ENCODE assay signal across 27 mouse cellular contexts in the genomic region with DNA sequence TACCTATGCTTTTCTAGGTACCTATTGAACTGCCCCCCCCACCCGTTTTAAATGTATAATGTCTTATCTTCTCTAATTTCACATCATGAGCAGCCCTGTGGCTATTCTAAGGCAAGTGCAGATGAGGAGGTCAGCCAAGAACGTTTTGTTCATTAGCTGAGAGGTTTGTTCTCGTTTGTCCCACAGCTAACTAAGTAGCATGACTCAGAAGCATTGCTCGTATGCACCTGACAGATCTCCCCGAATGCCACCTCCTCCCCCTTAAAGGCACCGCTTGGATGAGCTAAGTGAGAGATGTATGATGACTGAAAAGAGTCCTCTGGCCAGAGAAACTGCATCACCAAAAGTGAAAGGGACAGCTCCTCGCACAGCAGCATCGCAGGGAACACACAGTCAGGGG.
DNase-seq lines count a peak whose midpoint lies in the region; TF ChIP-seq lines count a peak whose summit lies in the region.
"Had no signal": no experiment of that assay in that cellular context is flagged by ENCODE, and none has a peak within 500 bp of the region (broad histone marks: within the 10 kb centered on the region; RNA-seq: fewer than 3 reads in every experiment).

No protein-coding gene starts in this region.

- WGBS in heart, adult 2 months, result 39% methylated on average over 8 of the region's 8 CpGs
- WGBS in heart, embryonic 10.5 days, result 55% methylated on average over 8 of the region's 8 CpGs

- H3K27me3 ChIP-seq in heart, adult 2 months (ENCODE audit: control insufficient read depth, insufficient read depth, low read length), result no peaks in the 10 kb centered on the region
- no peaks in the 10 kb centered on the region for H3K27me3 ChIP-seq in heart, embryonic 10.5 days (ENCODE audit: insufficient read depth, poor library complexity, severe bottlenecking)
- H3K27me3 ChIP-seq: embryonic facial prominence, embryonic 13.5 days; forebrain, embryonic 12.5 days; limb, embryonic 15.5 days; neural tube, embryonic 13.5 days had no signal

- H3K4me3 ChIP-seq in heart, adult 2 months, result no peak overlapping the region
- H3K4me3 ChIP-seq in heart, embryonic 10.5 days, result no peak overlapping the region
- H3K4me3 ChIP-seq: embryonic facial prominence, embryonic 13.5 days; erythroblast, embryonic 14.5 days; forebrain, embryonic 12.5 days; gastrocnemius, adult 2 months; left cerebral cortex, adult 2 months; limb, embryonic 15.5 days; myocyte; neural tube, embryonic 13.5 days had no signal

- peaks cover 2% of the 10 kb centered on the region for H3K4me1 ChIP-seq in heart, adult 2 months (ENCODE audit: control insufficient read depth, insufficient read depth, low read length)
- peaks cover 6% of the 10 kb centered on the region; the same call in 1 of the 2 replicates for H3K4me1 ChIP-seq in heart, embryonic 10.5 days
- H3K4me1 ChIP-seq: embryonic facial prominence, embryonic 13.5 days; limb, embryonic 15.5 days had no signal

- no peaks in the 10 kb centered on the region for H3K9me3 ChIP-seq in heart, embryonic 10.5 days
- H3K9me3 ChIP-seq: embryonic facial prominence, embryonic 13.5 days; forebrain, embryonic 12.5 days; limb, embryonic 15.5 days; neural tube, embryonic 13.5 days had no signal

- intact Hi-C loops in heart, adult 2 months (cut with DNase I), result loop anchor here (2.0 kb wide), 1 partner anchor 123 kb away; no protein-coding TSS in a partner anchor
- intact Hi-C loops in heart, postnatal 36 days (cut with DNase I), result no loop called here

- TF ChIP-seq CTCF in heart, adult 2 months (IDR thresholded peaks at IDR 0.05), result no peak

- peak overlapping the region; percentile 52 for H3K27ac ChIP-seq in heart, adult 2 months
- no peak overlapping the region for H3K27ac ChIP-seq in heart, embryonic 10.5 days
- H3K27ac ChIP-seq: embryonic facial prominence, embryonic 13.5 days; forebrain, embryonic 12.5 days; gastrocnemius, adult 2 months; hindbrain, embryonic 14.5 days; kidney, postnatal 0 days; left cerebral cortex, adult 2 months; limb, embryonic 15.5 days; liver, embryonic 14.5 days; neural tube, embryonic 13.5 days had no signal

- no peaks in the 10 kb centered on the region for H3K79me2 ChIP-seq in heart, adult 2 months (replicated peaks; ENCODE audit: control insufficient read depth, insufficient read depth, low read length)

- no peak overlapping the region for H3K9ac ChIP-seq in heart, adult 2 months (ENCODE audit: low read depth, low read length)
- H3K9ac ChIP-seq: embryonic facial prominence, embryonic 13.5 days; forebrain, embryonic 12.5 days; hindbrain, embryonic 14.5 days; limb, embryonic 15.5 days; liver, embryonic 14.5 days; lung, embryonic 14.5 days; neural tube, embryonic 13.5 days had no signal

- peak; percentile 91 for TF ChIP-seq EP300 in heart, adult 2 months (IDR thresholded peaks at IDR 0.05; ENCODE audit: insufficient read depth, low read depth, low read length)

- peaks cover 2% of the 10 kb centered on the region; the same call in 1 of the 2 replicates for H3K36me3 ChIP-seq in heart, adult 2 months (ENCODE audit: control insufficient read depth, insufficient read depth, low read length)
- no peaks in the 10 kb centered on the region for H3K36me3 ChIP-seq in heart, embryonic 10.5 days
- H3K36me3 ChIP-seq: embryonic facial prominence, embryonic 13.5 days; forebrain, embryonic 12.5 days; limb, embryonic 15.5 days; neural tube, embryonic 13.5 days had no signal

- DNase-seq in adrenal gland, adult 2 months, result peak; percentile 21
- no peak for DNase-seq in adrenal gland, adult 8-10 months
- peak in 1 of 2 experiments; percentile 61 for DNase-seq in heart, adult 2 months
- no peak for DNase-seq in heart, embryonic 10.5 days (ENCODE audit: low spot score)
- DNase-seq in Muller cell, postnatal 12 days (ENCODE audit: inconsistent ontology term), result peak; percentile 81
- peak; percentile 8 to 27 for DNase-seq in heart, postnatal 36 days
- no peak for DNase-seq in adipocyte (ENCODE audit: low spot score)
- DNase-seq: adrenal gland, postnatal 10 days; cerebellum, adult 11 months; cerebellum, postnatal 10 days; gastrocnemius, adult 2 months; kidney, adult 2 months; left cerebral cortex, postnatal 4 days; lung, embryonic 14.5 days; lung, postnatal 4 days; thymus, adult 18-20 months; thymus, postnatal 36 days had no signal

- TF ChIP-seq POLR2A in heart, adult 2 months (IDR thresholded peaks at IDR 0.05; ENCODE audit: insufficient read depth, low read depth, low read length), result no peak

Comparison
In these comparisons a context has a peak if more than half of its experiments do, and no peak if none do; other contexts are left out.
1. DNase-seq: peak in adrenal gland, adult 2 months (single experiment), Muller cell, postnatal 12 days (single experiment) and heart, postnatal 36 days (2 of 2); none in adrenal gland, adult 8-10 months (single experiment), heart, embryonic 10.5 days (single experiment) and adipocyte (single experiment).